Mouse (Mus musculus) spleen, adult 2 months (tissue): ENCODE measurements around the gene Lima1.

Experiments used
- CTCF ChIP-seq: fragments of 200-500 bp; IDR thresholded peaks from 2 replicates; pipeline ENCODE4 v1.5.1; 2011; ENCODE audit warnings: mild to moderate bottlenecking, inconsistent platforms; ENCODE audit not compliant: insufficient read depth, insufficient read length, insufficient replicate concordance; ENCODE audit errors: extremely low read depth
- POLR2A ChIP-seq: fragments of 200-500 bp; IDR thresholded peaks from 2 replicates; pipeline ENCODE4 v1.6.1; 2011; ENCODE audit warnings: low read depth, low read length, inconsistent platforms

GRCm38 (mm10) chr15:99799706-99800105, 75.5 kb downstream of the Lima1 start:
- TF ChIP-seq POLR2A (no peak), CTCF (no peak)
